Mouse (Mus musculus) heart, postnatal 36 days (tissue): ENCODE results near the gene Olfr457. TPM values are rescaled to one million over a fixed set of nuclear protein-coding genes. Genes with fewer than 3 reads are reported as not detected.
"Not testable (repeated sequence)": the region's sequence is repeated elsewhere in the genome, so short reads cannot be mapped to it uniquely, and the experiment has no call there.

Experiments used
- DNase-seq, 2 experiments: peaks; one replicate each; pipeline ENCODE4 v3.0.0; 2021 to 2022
- intact Hi-C: fragments of 180-260 bp; cut with DNase I; formaldehyde crosslinking; loops from one replicate; pipeline ENCODE4 v1.15.1; 2025
- total RNA-seq, 2 experiments: library from RNA; stranded (reverse); gene quantifications; 2 replicates each; pipeline ENCODE4 v1.2.3; 2021

Gene Olfr457
- total RNA-seq: not detected

GRCm38 (mm10) chr6:42476235-42476634, at the start of gene Olfr457:
Olfr457 (minus strand) TSS chr6:42476335.
- DNase-seq: no peak
- intact Hi-C loops: no loop called here

GRCm38 (mm10) chr6:42513461-42513860, 37.3 kb upstream of the Olfr457 start:
- intact Hi-C loops: no loop called here
- no peak for DNase-seq

GRCm38 (mm10) chr6:42509311-42509710, 33.2 kb upstream of the Olfr457 start:
- intact Hi-C loops: no loop called here
- no peak for DNase-seq

GRCm38 (mm10) chr6:42503478-42503877, 27.3 kb upstream of the Olfr457 start:
- DNase-seq: no peak
- intact Hi-C loops: no loop called here

GRCm38 (mm10) chr6:42489731-42490130, 13.6 kb upstream of the Olfr457 start:
- DNase-seq: no peak
- intact Hi-C loops: no loop called here

GRCm38 (mm10) chr6:42487114-42487513, 11.0 kb upstream of the Olfr457 start, which contains the start of gene Olfr456:
Olfr456 (minus strand) TSS chr6:42487214.
- no peak for DNase-seq

GRCm38 (mm10) chr6:42484633-42485032, 8.5 kb upstream of the Olfr457 start:
- intact Hi-C loops: no loop called here
- no peak for DNase-seq

More at GRCm38 (mm10) chr6:42487114-42487513, 11.0 kb upstream of the Olfr457 start, which contains the start of gene Olfr456:
- intact Hi-C loops: no loop called here

- intact Hi-C loops, DNase-seq: not testable (repeated sequence)
Measured at GRCm38 (mm10) chr6:42471298-42471697, 4.8 kb downstream of the Olfr457 start.

GRCm38 (mm10) chr6:42470542-42470941, 5.6 kb downstream of the Olfr457 start:
- intact Hi-C loops: no loop called here
- no peak for DNase-seq

- no peak for DNase-seq
- intact Hi-C loops: no loop called here
Measured at GRCm38 (mm10) chr6:42465096-42465495, 11.0 kb downstream of the Olfr457 start, which contains the start of gene Olfr458. Olfr458 (minus strand) TSS chr6:42465196.

- intact Hi-C loops: no loop called here
Measured at GRCm38 (mm10) chr6:42447381-42447780, 28.8 kb downstream of the Olfr457 start.

GRCm38 (mm10) chr6:42444491-42444890, 31.6 kb downstream of the Olfr457 start:
- intact Hi-C loops: no loop called here
- DNase-seq: no peak

More at GRCm38 (mm10) chr6:42447381-42447780, 28.8 kb downstream of the Olfr457 start:
- no peak for DNase-seq

GRCm38 (mm10) chr6:42441395-42441794, 34.7 kb downstream of the Olfr457 start:
- intact Hi-C loops: no loop called here
- DNase-seq: no peak

GRCm38 (mm10) chr6:42435490-42435889, 40.6 kb downstream of the Olfr457 start:
- intact Hi-C loops: loop anchor here (2.0 kb wide), 1 partner anchor 87 kb away; the partner anchor contains the start of gene Zyx
- DNase-seq: no peak

- DNase-seq: peak in 1 of 2 experiments; percentile 9
- intact Hi-C loops: loop anchor here (2.0 to 5.0 kb wide), 4 partner anchors 37 to 148 kb away; partner anchors contain the start of gene Zyx
Measured at GRCm38 (mm10) chr6:42434446-42434845, 41.7 kb downstream of the Olfr457 start, which contains the start of gene Tas2r126. Tas2r126 (plus strand) TSS chr6:42434535.

GRCm38 (mm10) chr6:42433554-42433953, 42.6 kb downstream of the Olfr457 start:
- intact Hi-C loops: loop anchor here (5.0 kb wide), 3 partner anchors 36 to 149 kb away; no protein-coding TSS in a partner anchor
- no peak for DNase-seq

- DNase-seq: no peak
- intact Hi-C loops: no loop called here
Measured at GRCm38 (mm10) chr6:42426337-42426736, 49.8 kb downstream of the Olfr457 start.

- no peak for DNase-seq
- intact Hi-C loops: no loop called here
Measured at GRCm38 (mm10) chr6:42424472-42424871, 51.7 kb downstream of the Olfr457 start.

GRCm38 (mm10) chr6:42421439-42421838, 54.7 kb downstream of the Olfr457 start:
- intact Hi-C loops: no loop called here
- DNase-seq: no peak

- intact Hi-C loops: no loop called here
Measured at GRCm38 (mm10) chr6:42419443-42419842, 56.7 kb downstream of the Olfr457 start.

More at GRCm38 (mm10) chr6:42419443-42419842, 56.7 kb downstream of the Olfr457 start:
- DNase-seq: no peak
